Mouse (Mus musculus) cerebellum, postnatal 4 days (tissue): ENCODE data around the gene Hpcal1.

ENCODE experiments used
- DNase-seq, 2 experiments: peaks; one replicate each; pipeline ENCODE4 v3.0.0; 2022; ENCODE audit warnings: low spot score in 2 of 2, mixed read lengths in 1 of 2

The Hpcal1 gene

DNA sequence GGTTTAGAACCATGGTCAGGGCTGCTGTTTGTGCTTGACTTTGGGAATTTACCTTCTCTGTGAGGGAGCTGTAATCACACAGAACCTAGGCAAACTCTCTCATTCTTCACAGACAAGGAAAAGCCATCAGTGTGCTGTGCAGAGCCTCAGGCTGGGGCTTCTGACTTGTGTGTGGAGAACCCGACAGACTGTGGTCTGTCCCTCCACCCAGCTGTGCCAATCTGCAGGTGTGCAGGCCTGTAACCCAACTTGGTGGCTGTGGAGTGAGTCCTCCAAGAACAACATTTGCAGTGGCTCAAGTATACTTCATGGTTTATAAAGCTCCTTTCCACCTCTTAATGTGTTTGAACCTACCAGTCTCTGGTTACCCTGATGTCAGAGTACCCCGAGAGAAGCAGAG, 4.5 kb upstream of the Hpcal1 start:
- DNase-seq = no peak

DNA sequence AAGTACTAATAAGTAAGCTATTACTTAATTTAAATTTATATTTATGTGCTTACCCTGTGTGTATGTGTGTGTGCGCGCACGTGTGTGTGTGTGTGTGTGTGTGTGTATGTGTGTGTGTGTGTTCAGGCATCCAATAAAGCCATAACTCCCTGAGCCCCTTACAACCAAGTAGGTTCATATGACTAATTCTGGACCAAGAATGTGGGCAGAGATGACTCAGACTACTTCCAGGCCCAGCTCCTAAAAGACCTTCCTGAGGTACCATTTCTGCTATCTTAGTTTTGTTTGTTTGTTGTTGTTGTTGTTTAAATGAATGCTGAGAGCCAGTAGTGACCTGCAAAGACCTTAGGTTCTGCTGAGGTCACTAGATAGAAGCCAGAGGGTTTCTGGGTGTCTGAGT, 1.7 kb upstream of the Hpcal1 start:
- DNase-seq = no peak

DNA sequence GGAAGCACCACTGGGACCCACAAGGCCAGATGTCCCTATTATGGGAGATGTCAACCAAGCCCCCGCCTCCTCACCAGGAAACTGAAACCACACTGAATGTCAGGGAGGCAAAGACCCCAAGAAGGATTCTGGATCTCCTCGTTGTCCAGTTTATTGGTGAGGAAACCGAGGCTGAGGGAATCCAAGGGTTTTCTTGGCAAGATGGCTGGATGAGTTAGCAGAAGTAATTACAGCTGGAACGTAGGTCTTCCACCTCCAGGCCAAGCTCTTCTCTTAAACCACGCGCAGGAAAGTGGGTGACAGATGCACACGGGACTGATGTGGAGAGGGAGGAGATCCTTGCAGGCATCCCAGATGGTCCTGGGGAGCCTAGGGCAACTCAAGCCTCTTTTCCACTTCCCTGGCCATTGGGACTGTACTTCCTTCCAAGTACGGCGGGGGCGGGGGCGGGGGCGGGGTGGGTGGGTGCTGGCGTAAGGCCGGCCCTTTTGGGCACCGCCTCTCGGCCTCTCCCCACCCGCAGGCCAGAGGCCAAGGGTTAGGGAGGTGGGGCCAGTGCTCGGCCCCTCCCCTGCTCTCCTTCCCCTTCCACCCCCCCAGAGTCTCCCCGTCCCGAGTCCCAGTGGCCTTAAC, 609 bp upstream of the Hpcal1 start:
- no peak for DNase-seq

DNA sequence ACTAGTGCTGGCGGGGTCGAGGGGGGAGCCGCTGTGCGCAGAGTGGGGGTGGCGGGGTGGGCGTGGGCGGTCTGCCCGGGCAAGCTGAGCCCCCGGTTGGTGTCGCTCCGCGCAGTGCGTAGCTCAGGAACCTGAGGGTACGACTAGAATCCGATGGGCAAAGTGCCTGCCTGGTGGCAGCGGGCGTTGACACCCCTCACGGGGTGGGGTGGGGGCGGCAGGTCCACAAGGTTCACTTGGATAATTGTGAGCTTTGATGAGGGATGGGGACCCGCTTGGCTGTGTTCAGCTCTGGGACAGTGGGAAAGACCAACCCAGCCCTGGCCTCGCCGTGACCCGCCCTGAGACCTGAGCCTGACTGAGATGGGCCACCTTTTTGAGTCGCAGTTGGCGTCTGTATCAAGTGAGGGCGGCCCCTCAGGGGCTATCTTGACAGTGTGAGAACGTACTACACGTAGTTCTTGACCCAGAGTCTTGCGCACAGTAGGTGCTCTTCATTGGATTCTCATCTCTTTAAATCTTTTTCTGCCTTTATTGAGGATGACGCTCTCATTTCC, 742 bp downstream of the Hpcal1 start:
- DNase-seq = peak in 1 of 2 experiments; percentile 25

DNA sequence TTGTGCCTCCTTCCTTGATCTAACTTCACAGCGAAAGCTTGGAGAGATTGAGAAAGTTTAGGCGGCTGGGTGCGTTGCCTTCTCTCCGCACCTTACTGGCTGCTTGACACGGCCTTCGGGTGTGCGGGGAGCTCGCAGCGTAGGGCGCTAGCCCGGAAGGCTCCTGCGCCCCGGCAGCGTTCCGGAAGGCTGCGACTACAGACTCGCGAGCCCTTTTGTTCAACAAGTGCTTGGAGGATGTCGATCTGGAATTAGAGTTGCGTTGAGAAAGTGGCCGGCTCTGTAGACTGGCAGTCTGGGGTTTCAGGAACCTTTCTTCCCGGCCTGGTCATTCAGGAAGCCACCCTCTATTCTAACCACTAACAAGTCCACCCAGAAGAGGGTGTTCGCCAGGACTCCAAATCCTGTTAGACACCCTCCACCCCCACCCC, 1.2 kb downstream of the Hpcal1 start:
- no peak for DNase-seq

DNA sequence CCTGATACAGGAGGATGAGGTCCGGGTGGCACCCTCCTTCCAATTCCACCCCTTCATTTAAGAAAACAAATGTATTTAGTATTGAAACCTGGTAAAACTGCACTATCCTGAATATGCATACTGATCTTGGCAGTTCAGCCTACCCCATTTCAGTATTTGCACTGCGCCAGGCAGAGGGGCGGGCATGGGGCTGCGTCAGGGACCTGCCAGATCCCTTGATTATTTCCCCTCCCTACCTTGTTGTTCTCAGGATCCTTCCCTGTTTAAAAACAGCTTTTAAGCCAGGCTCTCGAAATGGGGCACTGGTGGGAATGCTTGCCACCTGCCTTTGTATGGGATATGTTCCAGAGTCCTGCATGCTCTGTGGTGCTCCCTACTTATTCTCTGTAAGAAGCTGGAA, 1.7 kb downstream of the Hpcal1 start:
- DNase-seq = no peak

DNA sequence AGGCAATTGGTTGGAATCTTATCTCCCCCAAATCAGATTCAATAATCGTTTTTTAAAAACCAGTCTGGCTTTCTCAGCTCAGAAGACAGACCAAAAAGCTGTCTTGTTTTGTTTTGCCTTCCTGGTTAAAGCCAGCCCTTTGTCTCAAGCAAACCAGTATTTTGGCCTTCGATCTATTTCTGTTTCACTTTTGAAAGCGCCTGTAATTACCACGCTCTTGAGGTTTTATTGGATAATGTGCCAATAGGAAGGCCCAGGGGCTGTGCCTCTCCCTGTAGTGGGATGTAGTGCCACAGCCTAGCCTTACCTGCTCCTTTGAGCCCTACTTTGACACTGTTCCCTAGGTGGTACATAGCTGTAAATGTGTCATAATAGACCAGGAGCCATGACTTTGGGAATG, 2.3 kb downstream of the Hpcal1 start:
- DNase-seq = no peak

DNA sequence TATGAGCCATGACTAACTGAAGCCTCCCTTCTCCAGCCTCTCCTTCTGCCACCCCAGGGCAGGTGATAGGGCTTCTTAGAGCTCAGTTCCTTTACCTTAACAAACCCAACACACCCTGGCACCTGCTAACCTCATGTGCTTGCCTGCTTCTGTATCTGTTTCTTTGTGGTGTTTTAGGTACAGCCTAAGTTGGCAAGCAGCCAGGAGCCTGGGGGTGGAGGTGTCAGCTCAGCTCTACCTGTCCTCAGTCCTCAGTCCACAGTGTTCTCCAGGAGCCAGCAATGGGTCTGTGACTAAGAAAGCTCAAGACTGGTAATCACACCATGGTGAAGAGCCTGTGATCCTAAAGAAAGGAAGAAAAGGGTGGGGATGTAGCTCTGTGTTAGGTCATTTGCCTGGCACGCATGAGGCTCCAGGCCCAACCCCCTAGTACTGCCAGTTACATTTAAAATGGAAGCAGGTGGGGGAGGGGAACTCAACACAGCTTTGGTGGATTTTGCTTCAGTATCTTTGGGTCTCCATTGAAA, 4.0 kb downstream of the Hpcal1 start:
- DNase-seq = no peak

DNA sequence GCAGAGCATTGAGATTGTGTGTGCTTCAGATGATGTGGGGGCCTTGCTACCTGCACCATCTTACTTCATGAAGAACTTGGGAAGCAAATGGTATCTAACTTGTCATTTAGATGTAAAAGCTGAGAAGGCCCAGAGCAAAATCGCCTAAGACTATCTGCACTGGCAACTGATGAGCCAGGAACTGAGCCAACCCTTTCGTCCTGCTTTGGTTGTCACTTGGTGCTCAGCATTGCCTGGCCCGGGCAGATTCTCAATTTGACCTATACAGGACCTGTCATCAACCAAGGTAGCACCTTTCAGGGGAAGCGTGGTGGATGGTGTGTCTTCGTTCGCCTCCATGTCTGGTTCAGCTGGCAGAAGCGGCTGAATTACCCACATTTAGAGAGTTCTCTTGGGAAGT, 5.7 kb downstream of the Hpcal1 start:
- no peak for DNase-seq

DNA sequence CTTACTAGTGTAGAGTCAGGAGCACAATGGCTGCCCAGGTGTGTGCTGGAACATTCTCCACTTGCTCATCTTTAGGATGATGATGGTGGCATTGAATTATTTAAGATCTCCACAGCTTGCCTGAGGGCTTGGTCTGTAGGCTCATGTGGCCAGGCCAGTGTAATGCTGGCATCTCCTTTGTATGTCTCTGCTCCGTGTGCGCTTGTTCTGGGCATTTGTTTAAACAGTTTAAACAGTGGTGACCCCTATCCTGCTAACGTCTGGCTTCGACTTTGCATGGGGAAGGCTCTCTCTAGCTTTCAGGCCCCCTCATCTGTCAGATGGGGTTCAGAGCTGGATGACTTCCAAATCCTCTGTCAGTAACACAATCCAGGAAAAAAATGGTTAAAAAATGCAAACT, 8.3 kb downstream of the Hpcal1 start:
- no peak for DNase-seq

DNA sequence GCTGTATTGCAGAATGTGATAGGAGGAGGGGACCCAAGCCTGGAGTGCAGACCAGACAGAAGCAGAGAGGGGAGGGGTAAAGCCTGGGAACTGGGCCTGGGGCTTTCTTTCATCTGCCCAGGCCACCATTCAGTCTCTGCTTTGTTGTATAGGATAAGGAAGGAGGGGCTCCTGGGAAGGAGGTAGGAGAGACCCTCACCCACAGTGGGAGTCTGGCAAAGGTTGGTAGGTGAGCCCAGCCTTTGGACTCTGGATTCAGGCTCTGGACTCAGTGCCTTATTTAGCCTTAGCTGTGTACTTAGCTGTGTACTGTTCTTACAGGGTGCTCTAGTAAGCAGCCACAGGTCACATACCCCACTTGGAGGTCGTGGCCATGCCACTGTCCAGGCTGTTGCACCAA, 8.8 kb downstream of the Hpcal1 start:
- no peak for DNase-seq

DNA sequence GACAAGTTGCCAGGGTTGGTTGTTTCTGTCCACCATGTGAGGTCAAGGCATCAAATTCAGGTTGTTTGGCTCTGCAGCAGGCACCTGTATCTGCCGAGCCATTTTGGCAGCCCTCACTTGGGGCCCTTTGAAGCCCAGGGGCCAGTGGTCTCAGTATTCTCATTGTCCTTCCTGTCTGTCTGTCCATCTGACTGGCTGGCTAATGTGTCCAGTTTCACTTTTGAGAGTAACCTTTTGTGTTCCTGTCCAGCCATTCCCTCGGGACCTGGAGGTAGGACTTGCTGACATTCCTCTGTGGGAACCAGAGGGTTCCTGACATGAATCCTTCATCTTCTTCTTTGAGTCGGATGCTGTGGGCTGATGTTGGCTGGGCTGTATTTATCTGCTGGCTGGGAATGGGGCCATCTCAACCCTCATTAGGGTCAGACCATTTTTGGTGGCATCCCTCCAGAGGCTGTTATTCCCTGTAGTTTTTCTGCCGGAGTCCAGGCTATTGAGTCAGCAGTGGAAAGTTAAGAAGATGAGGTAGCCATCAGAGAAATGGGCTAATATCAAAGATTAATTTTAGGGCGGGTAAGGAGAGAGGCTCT, 10.6 kb downstream of the Hpcal1 start:
- DNase-seq = no peak

DNA sequence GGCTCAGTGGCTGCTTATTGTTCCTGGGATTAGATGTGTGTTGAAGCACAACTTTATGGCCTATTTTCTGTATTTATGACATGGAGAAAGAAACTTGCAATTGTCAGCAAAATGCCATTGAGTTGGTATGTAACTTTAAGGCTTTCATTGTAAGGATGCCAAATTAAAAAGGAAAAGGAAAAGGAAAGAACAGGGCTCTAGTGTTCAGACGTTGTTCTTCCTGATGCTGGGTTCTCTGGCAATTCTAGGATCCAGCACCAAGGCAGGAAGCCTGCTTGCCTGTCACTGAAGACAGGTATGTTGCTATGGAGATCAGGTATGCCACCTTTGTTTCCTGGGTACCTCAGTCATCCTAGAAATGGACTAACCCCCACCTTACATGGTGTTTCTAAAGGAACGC, 11.1 kb downstream of the Hpcal1 start:
- no peak for DNase-seq

DNA sequence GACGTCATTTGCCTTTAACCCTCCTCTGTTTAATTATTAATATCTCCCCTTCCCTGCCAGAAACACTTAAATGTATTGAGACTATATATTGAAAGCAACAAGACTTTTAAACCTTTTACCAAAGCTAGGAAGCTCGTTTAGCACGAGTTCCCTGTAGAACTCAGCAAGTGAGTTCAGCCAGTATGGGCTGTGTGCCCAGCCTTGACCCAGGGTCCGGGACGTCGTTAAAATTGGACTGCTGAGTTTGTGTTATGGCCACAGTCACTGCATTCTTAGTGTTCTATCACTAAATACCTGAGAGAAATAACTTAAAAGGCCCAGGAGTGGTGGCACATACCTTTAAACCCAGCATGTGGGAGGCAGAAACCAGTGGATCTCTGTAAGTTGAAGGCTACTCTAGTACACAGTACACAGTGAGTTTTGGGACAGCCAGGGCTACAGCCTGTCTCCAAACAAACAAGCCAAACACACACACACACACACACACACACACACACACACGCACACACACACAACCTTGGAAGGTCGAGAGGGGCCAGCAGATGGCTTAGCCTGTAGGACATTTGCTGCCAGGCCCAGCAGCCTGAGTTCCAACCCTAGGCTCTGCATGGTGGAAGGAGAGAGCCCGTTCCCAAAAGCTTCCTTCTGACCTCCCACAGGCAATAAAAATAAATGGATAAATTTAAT, 11.7 kb downstream of the Hpcal1 start:
- no peak for DNase-seq

DNA sequence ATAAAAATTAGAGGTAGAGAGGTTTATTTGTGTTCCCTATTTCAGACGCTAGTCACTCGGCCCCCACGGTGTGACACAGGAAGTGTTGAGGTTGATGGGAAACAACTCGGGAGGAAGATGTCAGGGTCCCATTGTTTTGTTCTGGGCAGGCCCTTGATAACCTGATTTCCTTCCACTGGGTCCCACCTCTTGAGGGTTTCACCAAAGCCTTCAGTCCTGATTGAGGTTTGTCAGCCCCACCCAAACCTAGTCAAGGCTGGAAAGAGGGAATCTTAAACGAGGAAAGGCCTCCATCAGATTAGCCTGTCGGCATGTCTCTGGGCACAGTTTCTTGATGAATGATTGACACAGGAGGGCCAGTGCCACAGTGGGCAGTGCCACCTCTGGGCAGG, 12.3 kb downstream of the Hpcal1 start:
- no peak for DNase-seq

DNA sequence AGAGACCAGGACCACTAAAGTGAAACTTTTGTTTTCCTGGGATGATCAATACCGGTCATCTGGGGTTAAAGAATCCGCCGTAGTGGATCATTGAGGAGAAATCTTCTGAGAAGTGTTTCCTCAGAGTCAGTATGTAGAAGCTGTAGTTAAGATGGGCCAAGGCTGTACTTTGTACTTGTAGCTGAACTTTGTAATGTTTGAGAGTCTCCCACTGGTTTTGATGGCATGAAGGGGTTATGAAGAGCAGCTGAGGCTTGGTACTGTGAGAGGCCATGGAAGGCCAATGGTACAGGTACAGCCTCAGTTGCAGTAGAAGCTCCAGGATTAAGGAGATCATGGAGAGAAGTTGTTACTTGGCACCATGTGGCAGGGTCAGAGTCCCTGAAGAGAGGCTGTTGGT, 13.2 kb downstream of the Hpcal1 start:
- no peak for DNase-seq

DNA sequence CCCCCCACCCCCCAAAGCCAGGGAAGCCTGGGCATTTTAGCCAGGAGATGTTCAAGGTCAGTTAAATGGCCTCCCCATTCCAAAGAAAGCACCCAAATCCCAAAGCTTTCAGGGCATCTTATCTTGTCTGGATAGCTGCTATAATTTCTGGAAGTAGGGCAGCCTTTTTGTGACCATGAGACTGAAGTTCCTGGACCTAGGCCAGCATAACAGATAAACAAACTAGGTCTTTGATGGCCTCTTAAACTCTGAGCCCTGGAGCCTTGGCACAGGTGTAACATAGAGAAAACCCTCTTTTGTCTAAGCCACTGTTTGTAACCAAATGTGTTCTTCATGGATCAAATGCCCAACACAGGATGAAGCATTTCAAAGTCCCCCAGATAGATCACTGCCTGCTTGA, 16.8 kb downstream of the Hpcal1 start:
- no peak for DNase-seq

DNA sequence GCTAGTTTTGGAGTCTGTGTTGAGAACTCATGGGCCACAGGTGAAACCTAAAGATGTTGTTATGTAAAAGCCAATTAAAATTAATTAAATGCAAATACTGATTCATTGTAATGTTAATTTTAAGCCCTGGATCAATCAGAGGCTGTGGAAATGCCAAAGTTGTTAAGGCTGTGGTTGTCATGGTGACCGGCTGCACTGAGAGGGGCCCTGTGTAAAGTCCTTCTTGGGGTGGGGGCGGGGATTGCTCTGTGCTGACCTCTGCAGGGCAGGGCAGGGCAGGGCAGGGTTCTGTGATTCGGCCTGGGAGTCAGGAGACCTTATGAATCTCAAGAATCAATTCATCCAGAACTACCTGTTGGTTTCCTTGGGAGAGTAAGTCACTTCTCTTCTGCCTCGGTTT, 18.8 kb downstream of the Hpcal1 start:
- no peak for DNase-seq

DNA sequence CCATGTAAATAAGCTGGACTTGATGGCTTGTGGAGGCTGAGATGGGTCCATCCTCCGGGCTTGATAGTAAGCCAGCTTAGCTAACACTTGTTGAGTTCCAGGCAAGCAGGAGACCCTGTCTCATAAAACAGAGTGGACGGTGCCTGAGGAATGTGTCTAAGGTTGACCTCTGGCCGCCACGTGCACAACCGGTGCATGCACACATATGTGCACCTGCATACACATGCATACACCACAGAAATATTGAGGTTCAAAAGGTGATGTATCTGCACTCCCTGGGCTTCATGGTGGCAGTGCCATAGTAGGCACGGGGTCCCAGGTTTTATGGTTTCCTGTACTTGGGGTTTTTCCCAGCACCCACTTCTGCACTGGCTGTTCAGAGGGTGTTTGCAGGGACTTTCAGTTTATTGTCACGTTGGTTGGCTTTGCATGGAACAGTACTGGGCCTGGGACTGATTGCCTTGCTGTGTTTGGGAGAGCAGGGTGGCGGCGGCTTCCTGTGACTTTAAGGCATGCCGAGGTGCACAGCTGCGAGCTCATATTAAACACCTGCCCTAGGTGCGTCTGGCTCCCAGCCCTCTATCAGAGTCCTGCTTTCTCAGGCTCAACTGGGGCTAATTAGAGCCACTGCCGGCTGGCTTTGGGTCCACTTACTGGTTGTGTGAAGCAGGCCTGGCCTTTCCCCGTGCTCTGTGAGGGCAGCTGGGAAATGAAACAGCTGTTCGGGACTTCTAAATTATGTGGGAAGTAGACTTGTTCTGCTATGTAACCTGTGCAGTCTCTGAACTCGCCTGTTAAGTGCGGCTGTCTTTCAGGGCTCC, 19.5 kb downstream of the Hpcal1 start:
- DNase-seq = no peak

DNA sequence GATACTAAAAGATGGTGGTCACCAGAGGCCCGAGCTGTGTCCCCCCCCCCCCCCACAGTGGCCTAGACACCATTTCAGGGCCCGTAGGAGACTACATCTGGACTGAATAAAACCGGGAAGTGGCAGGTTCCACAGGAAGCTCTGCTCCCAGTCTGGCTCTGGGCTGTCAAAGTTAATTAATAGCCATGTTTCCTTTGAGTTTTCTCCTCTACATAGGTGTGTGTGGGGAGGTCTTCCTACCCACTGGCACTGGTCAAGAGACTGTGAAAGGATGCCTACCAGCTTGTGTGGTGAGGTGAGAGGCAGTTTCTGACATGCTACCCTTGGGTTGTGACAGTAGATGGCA, 20.1 kb downstream of the Hpcal1 start:
- no peak for DNase-seq

DNA sequence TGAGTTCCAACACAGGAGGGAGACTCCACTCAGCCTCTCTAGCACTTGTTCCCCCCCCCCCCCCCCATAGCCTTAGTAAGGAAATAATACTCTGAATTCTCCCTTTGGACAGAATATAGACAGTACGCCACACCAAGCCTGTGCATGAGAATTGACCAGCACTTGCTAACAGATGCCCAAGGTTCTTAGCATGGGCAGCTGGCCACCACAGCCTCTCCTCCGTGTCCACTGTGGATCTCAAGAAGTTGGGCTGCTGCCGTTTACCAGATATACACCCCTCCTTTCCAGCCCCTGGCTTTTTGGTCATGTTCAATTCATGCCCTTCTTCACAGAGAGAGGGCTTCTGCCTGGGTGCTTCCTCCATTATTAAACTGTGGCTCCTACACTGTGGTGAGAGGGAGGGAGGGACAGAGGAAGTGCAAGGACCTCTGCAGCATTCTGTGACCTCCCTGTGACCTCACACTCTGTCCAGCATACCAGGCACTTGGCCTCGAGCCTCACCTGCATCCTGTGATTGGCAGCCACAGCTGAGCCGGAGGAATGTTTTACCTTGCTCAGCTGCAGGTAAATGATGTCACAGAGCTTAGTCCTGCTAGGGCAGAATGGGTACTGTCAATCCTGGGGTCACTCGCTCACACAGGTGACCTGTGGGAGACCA, 21.2 kb downstream of the Hpcal1 start:
- DNase-seq = no peak

DNA sequence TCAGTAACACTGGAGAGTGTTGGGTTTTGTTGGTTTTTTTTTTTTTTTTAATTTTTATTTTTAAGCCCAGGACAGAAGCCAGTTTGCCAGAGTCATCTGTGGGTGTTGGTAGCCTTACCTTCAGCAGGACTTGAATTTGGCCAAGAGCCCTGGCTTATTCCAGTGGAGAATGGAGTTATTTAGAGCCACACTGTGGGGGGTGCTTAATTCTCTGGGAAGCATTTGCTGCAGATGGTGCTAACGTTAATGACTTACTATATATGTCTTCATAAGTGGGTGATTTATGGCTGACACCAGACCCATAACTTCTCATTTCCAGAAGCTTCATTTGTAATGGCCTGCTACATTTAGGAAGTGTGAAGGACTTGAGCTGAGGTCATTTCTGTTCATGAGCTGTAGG, 21.9 kb downstream of the Hpcal1 start:
- no peak for DNase-seq
